Mouse (Mus musculus) liver, embryonic 14.5 days (tissue): Measurements from ENCODE around the gene Churc1.

Experiments used
- CTCF ChIP-seq: IDR thresholded peaks from 2 replicates; pipeline ENCODE4 v1.5.1; 2016; ENCODE audit warnings: antibody characterized with exemption, low read depth, control low read depth
- EP300 ChIP-seq: IDR thresholded peaks from 2 replicates; pipeline ENCODE4 v1.6.1; 2016; ENCODE audit warnings: antibody characterized with exemption, low read depth

DNA sequence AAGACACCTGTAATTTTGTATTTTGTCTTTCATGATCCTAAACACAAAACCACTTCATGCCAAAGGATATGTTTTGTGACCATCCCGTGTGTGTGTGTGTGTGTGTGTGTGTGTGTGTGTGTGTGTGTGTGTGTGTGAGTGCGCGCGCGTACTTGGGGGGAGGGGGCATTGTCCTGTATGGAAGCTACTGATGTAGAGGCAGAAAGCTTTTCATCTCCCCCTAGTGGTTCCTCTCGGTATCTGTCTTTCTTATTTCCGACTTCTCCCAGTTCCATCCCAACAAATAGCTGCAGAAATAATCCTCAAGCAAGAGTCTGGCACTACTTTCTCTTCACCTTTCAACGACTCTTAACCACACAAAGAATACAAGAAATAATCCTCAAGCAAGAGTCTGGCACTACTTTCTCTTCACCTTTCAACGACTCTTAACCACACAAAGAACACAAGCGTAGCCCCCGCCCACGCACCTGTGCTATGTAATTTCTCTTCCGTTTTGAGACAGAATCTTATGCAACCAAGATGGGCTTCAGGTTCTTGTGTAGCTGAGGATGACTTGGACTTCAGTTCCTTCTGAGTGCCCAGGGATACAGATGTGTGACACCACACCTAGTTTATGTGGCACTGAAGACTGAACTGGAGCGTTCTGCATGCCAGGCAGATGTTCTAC lies 12.6 kb upstream of the Churc1 start:
- peak; percentile 71 for TF ChIP-seq CTCF
- no peak for TF ChIP-seq EP300
